Mouse (Mus musculus): ENCODE data around the gene Sptlc2.

Sptlc2 gene

GRCm38 (mm10) chr12:87397811-87398417, 9.8 kb upstream of the Sptlc2 start:
- intact Hi-C loops (cut with DNase I) = no loop called here

- intact Hi-C loops (cut with DNase I) = no loop called here
Observed at GRCm38 (mm10) chr12:87397126-87397525, 9.0 kb upstream of the Sptlc2 start.

- intact Hi-C loops (cut with DNase I) = no loop called here
Observed at GRCm38 (mm10) chr12:87394316-87394715, 6.2 kb upstream of the Sptlc2 start.

GRCm38 (mm10) chr12:87393447-87394145, 5.4 kb upstream of the Sptlc2 start:
- intact Hi-C loops (cut with DNase I) = no loop called here

GRCm38 (mm10) chr12:87391355-87391754, 3.2 kb upstream of the Sptlc2 start:
- intact Hi-C loops (cut with DNase I) = no loop called here

- intact Hi-C loops (cut with DNase I) = loop anchor here (5.0 kb wide), 1 partner anchor 37 kb away; no protein-coding TSS in a partner anchor
Observed at GRCm38 (mm10) chr12:87389231-87389630, 1.1 kb upstream of the Sptlc2 start.

GRCm38 (mm10) chr12:87387171-87388121, 709 bp downstream of the Sptlc2 start:
- intact Hi-C loops (cut with DNase I) = loop anchor here (5.0 kb wide), 1 partner anchor 35 kb away; no protein-coding TSS in a partner anchor

GRCm38 (mm10) chr12:87385051-87385450, 3.1 kb downstream of the Sptlc2 start:
- intact Hi-C loops (cut with DNase I) = loop anchor here (5.0 kb wide), 1 partner anchor 33 kb away; no protein-coding TSS in a partner anchor

GRCm38 (mm10) chr12:87381380-87381682, 6.8 kb downstream of the Sptlc2 start:
- intact Hi-C loops (cut with DNase I) = no loop called here

GRCm38 (mm10) chr12:87380586-87381379, 7.4 kb downstream of the Sptlc2 start:
- intact Hi-C loops (cut with DNase I) = no loop called here

- intact Hi-C loops (cut with DNase I) = no loop called here
Observed at GRCm38 (mm10) chr12:87379496-87379895, 8.7 kb downstream of the Sptlc2 start.

GRCm38 (mm10) chr12:87374159-87374558, 14.0 kb downstream of the Sptlc2 start:
- intact Hi-C loops (cut with DNase I) = no loop called here

GRCm38 (mm10) chr12:87369319-87369718, 18.8 kb downstream of the Sptlc2 start:
- intact Hi-C loops (cut with DNase I) = no loop called here

- intact Hi-C loops (cut with DNase I) = no loop called here
Observed at GRCm38 (mm10) chr12:87368092-87368491, 20.1 kb downstream of the Sptlc2 start.

- intact Hi-C loops (cut with DNase I) = no loop called here
Observed at GRCm38 (mm10) chr12:87365676-87366075, 22.5 kb downstream of the Sptlc2 start.

GRCm38 (mm10) chr12:87362111-87362510, 26.0 kb downstream of the Sptlc2 start:
- intact Hi-C loops (cut with DNase I) = no loop called here

- intact Hi-C loops (cut with DNase I) = no loop called here
Observed at GRCm38 (mm10) chr12:87348029-87348428, 40.1 kb downstream of the Sptlc2 start.

- intact Hi-C loops (cut with DNase I) = no loop called here
Observed at GRCm38 (mm10) chr12:87347511-87347910, 40.6 kb downstream of the Sptlc2 start.

GRCm38 (mm10) chr12:87343084-87343605, 45.0 kb downstream of the Sptlc2 start:
- intact Hi-C loops (cut with DNase I) = no loop called here

- intact Hi-C loops (cut with DNase I) = loop anchor here (10.0 kb wide), 1 partner anchor 203 kb away; no protein-coding TSS in a partner anchor
Observed at GRCm38 (mm10) chr12:87338082-87338481, 50.1 kb downstream of the Sptlc2 start.

- intact Hi-C loops (cut with DNase I) = loop anchor here (5.0 to 10.0 kb wide), 2 partner anchors 68 to 200 kb away; partner anchors contain the start of genes Ahsa1 and Vipas39
Observed at GRCm38 (mm10) chr12:87334886-87335285, 53.3 kb downstream of the Sptlc2 start.
